Mouse (Mus musculus): Measurements from ENCODE around the gene Slc22a14. TPM values are rescaled to one million over a fixed set of nuclear protein-coding genes. Genes with fewer than 3 reads are reported as not detected.
"Not testable (repeated sequence)": the region's sequence is repeated elsewhere in the genome, so short reads cannot be mapped to it uniquely, and the experiment has no call there.

Gene Slc22a14
- total RNA-seq, 2 experiments from 2014 or later = not detected

GRCm38 (mm10) chr9:119274814-119275213 lies 90.5 kb downstream of the Slc22a14 start:
- intact Hi-C loops (cut with DNase I); DNase-seq (ENCODE audit: low spot score in 2 of 2): not testable (repeated sequence)

- no peak for DNase-seq (ENCODE audit: low spot score in 2 of 2)
- intact Hi-C loops (cut with DNase I) = no loop called here
Observed at GRCm38 (mm10) chr9:119271496-119271895, 93.9 kb downstream of the Slc22a14 start.

GRCm38 (mm10) chr9:119268588-119269145 lies 96.7 kb downstream of the Slc22a14 start:
- intact Hi-C loops (cut with DNase I) = loop anchor here (10.0 kb wide), 1 partner anchor 166 kb away; no protein-coding TSS in a partner anchor
- peak; percentile 32 to 38 for DNase-seq (ENCODE audit: low spot score in 2 of 2)

- no peak for DNase-seq (ENCODE audit: low spot score in 2 of 2)
- intact Hi-C loops (cut with DNase I) = loop anchor here (10.0 kb wide), 1 partner anchor 167 kb away; no protein-coding TSS in a partner anchor
Observed at GRCm38 (mm10) chr9:119268120-119268519, 97.2 kb downstream of the Slc22a14 start.

- not testable (repeated sequence) for DNase-seq (ENCODE audit: low spot score in 2 of 2)
- intact Hi-C loops (cut with DNase I) = loop anchor here (10.0 kb wide), 1 partner anchor 169 kb away; no protein-coding TSS in a partner anchor
Observed at GRCm38 (mm10) chr9:119266121-119266395, 99.3 kb downstream of the Slc22a14 start.

- intact Hi-C loops (cut with DNase I) = loop anchor here (10.0 kb wide), 1 partner anchor 169 kb away; no protein-coding TSS in a partner anchor
- not testable (repeated sequence) for DNase-seq (ENCODE audit: low spot score in 2 of 2)
Observed at GRCm38 (mm10) chr9:119265373-119266120, 99.8 kb downstream of the Slc22a14 start.

GRCm38 (mm10) chr9:119263067-119263466 lies 102.3 kb downstream of the Slc22a14 start:
- intact Hi-C loops (cut with DNase I) = loop anchor here (10.0 kb wide), 1 partner anchor 172 kb away; no protein-coding TSS in a partner anchor
- DNase-seq (ENCODE audit: low spot score in 2 of 2) = no peak

GRCm38 (mm10) chr9:119260825-119261224 lies 104.5 kb downstream of the Slc22a14 start:
- intact Hi-C loops (cut with DNase I) = loop anchor here (10.0 kb wide), 1 partner anchor 174 kb away; no protein-coding TSS in a partner anchor
- DNase-seq (ENCODE audit: low spot score in 2 of 2) = no peak

GRCm38 (mm10) chr9:119258785-119259184 lies 106.6 kb downstream of the Slc22a14 start:
- intact Hi-C loops (cut with DNase I) = no loop called here
- DNase-seq (ENCODE audit: low spot score in 2 of 2) = no peak

- DNase-seq (ENCODE audit: low spot score in 2 of 2) = no peak
- intact Hi-C loops (cut with DNase I) = no loop called here
Observed at GRCm38 (mm10) chr9:119258128-119258527, 107.2 kb downstream of the Slc22a14 start.

GRCm38 (mm10) chr9:119256161-119256560 lies 109.2 kb downstream of the Slc22a14 start:
- intact Hi-C loops (cut with DNase I) = no loop called here
- DNase-seq (ENCODE audit: low spot score in 2 of 2) = no peak

- DNase-seq (ENCODE audit: low spot score in 2 of 2) = no peak
- intact Hi-C loops (cut with DNase I) = no loop called here
Observed at GRCm38 (mm10) chr9:119255096-119255495, 110.3 kb downstream of the Slc22a14 start.

GRCm38 (mm10) chr9:119254187-119254586 lies 111.2 kb downstream of the Slc22a14 start:
- no peak for DNase-seq (ENCODE audit: low spot score in 2 of 2)
- intact Hi-C loops (cut with DNase I) = no loop called here

GRCm38 (mm10) chr9:119247996-119248395 lies 117.4 kb downstream of the Slc22a14 start:
- intact Hi-C loops (cut with DNase I) = no loop called here
- no peak for DNase-seq (ENCODE audit: low spot score in 2 of 2)

GRCm38 (mm10) chr9:119246826-119247225 lies 118.5 kb downstream of the Slc22a14 start:
- no peak for DNase-seq (ENCODE audit: low spot score in 2 of 2)
- intact Hi-C loops (cut with DNase I) = no loop called here

GRCm38 (mm10) chr9:119243981-119244380 lies 121.4 kb downstream of the Slc22a14 start:
- intact Hi-C loops (cut with DNase I) = no loop called here
- no peak for DNase-seq (ENCODE audit: low spot score in 2 of 2)

- intact Hi-C loops (cut with DNase I) = no loop called here
- DNase-seq (ENCODE audit: low spot score in 2 of 2) = no peak
Observed at GRCm38 (mm10) chr9:119241169-119241865, 124.0 kb downstream of the Slc22a14 start.

- DNase-seq (ENCODE audit: low spot score in 2 of 2) = no peak
- intact Hi-C loops (cut with DNase I) = no loop called here
Observed at GRCm38 (mm10) chr9:119240286-119240997, 124.9 kb downstream of the Slc22a14 start.

GRCm38 (mm10) chr9:119239274-119239673 lies 126.1 kb downstream of the Slc22a14 start:
- intact Hi-C loops (cut with DNase I) = no loop called here

GRCm38 (mm10) chr9:119238796-119239195 lies 126.6 kb downstream of the Slc22a14 start:
- intact Hi-C loops (cut with DNase I) = no loop called here

More at GRCm38 (mm10) chr9:119239274-119239673, 126.1 kb downstream of the Slc22a14 start:
- DNase-seq (ENCODE audit: low spot score in 2 of 2) = no peak

More at GRCm38 (mm10) chr9:119238796-119239195, 126.6 kb downstream of the Slc22a14 start:
- no peak for DNase-seq (ENCODE audit: low spot score in 2 of 2)

Data from left cerebral cortex, postnatal 36 days (tissue).